ENCODE assay signal across 12 mouse cellular contexts in genomic region chr11:119197618-119198563, GRCm38 (mm10). TPM values are rescaled to one million over a fixed set of nuclear protein-coding genes. Genes with fewer than 3 reads are reported as not detected.
DNase-seq lines count a peak whose midpoint lies in the region; ATAC-seq lines count a peak whose summit lies in the region.
"Had no signal": no experiment of that assay in that cellular context is flagged by ENCODE, and none has a peak within 500 bp of the region (broad histone marks: within the 10 kb centered on the region; RNA-seq: fewer than 3 reads in every experiment).

No protein-coding gene starts in this region.

- no peak overlapping the region for H3K27ac ChIP-seq in heart, embryonic 16.5 days (ENCODE audit: low read length)
- H3K27ac ChIP-seq in heart, embryonic 12.5 days (ENCODE audit: poor library complexity, severe bottlenecking): no peak overlapping the region
- 0 out of 2 replicates have a peak overlapping the region, but pooled peaks have one; percentile 7 for H3K27ac ChIP-seq in neural tube, embryonic 11.5 days (ENCODE audit: low read depth, low read length)
- H3K27ac ChIP-seq in forebrain, embryonic 14.5 days (ENCODE audit: low read depth, low read length): peak overlapping the region; percentile 59; the same call in 1 of the 2 replicates
- peak overlapping the region; percentile 65; the same call in 1 of the 2 replicates for H3K27ac ChIP-seq in neural tube, embryonic 15.5 days (replicated peaks)
- H3K27ac ChIP-seq: embryonic facial prominence, embryonic 15.5 days had no signal

- H3K4me2 ChIP-seq in heart, embryonic 16.5 days (ENCODE audit: low read depth, low read length): no peak overlapping the region
- H3K4me2 ChIP-seq in heart, embryonic 12.5 days: no peak overlapping the region
- no peak overlapping the region for H3K4me2 ChIP-seq in neural tube, embryonic 11.5 days (ENCODE audit: low read depth)
- no peak overlapping the region for H3K4me2 ChIP-seq in forebrain, embryonic 14.5 days (ENCODE audit: low read length)
- no peak overlapping the region for H3K4me2 ChIP-seq in neural tube, embryonic 15.5 days
- H3K4me2 ChIP-seq: embryonic facial prominence, embryonic 15.5 days had no signal

- 0 out of 2 replicates have a peak, but pooled peaks cover 2% of the 10 kb centered on the region for H3K4me1 ChIP-seq in heart, embryonic 16.5 days (ENCODE audit: control insufficient read depth, insufficient read depth, low read length)
- H3K4me1 ChIP-seq in heart, embryonic 12.5 days (replicated peaks): no peaks in the 10 kb centered on the region; the same call in 1 of the 2 replicates
- no peaks in the 10 kb centered on the region for H3K4me1 ChIP-seq in neural tube, embryonic 11.5 days (ENCODE audit: control insufficient read depth, insufficient read depth, low read length)
- 0 out of 2 replicates have a peak, but pooled peaks cover 8% of the 10 kb centered on the region for H3K4me1 ChIP-seq in forebrain, embryonic 14.5 days (ENCODE audit: control insufficient read depth, insufficient read depth, low read length)
- H3K4me1 ChIP-seq in neural tube, embryonic 15.5 days: peaks cover 17% of the 10 kb centered on the region

- no peaks in the 10 kb centered on the region for H3K36me3 ChIP-seq in heart, embryonic 16.5 days (ENCODE audit: control insufficient read depth, insufficient read depth)
- peaks cover 3% of the 10 kb centered on the region; the same call in 1 of the 2 replicates for H3K36me3 ChIP-seq in heart, embryonic 12.5 days
- H3K36me3 ChIP-seq in neural tube, embryonic 11.5 days (ENCODE audit: control insufficient read depth, insufficient read depth, low read length): peaks cover 4% of the 10 kb centered on the region
- peaks cover 10% of the 10 kb centered on the region for H3K36me3 ChIP-seq in forebrain, embryonic 14.5 days (ENCODE audit: control insufficient read depth, insufficient read depth, low read length)
- H3K36me3 ChIP-seq in neural tube, embryonic 15.5 days: no peaks in the 10 kb centered on the region

- no peak overlapping the region for H3K4me3 ChIP-seq in heart, embryonic 16.5 days (ENCODE audit: low read length)
- H3K4me3 ChIP-seq in heart, embryonic 12.5 days: no peak overlapping the region
- no peak overlapping the region for H3K4me3 ChIP-seq in neural tube, embryonic 11.5 days (ENCODE audit: low read depth, low read length)
- no peak overlapping the region for H3K4me3 ChIP-seq in forebrain, embryonic 14.5 days (ENCODE audit: low read depth, low read length)
- no peak overlapping the region for H3K4me3 ChIP-seq in neural tube, embryonic 15.5 days (replicated peaks)
- H3K4me3 ChIP-seq: embryonic facial prominence, embryonic 15.5 days had no signal

- H3K9ac ChIP-seq in heart, embryonic 16.5 days (ENCODE audit: low read length): no peak overlapping the region
- no peak overlapping the region for H3K9ac ChIP-seq in heart, embryonic 12.5 days
- no peak overlapping the region for H3K9ac ChIP-seq in neural tube, embryonic 11.5 days (ENCODE audit: low read length)
- H3K9ac ChIP-seq in forebrain, embryonic 14.5 days (ENCODE audit: low read length): peak overlapping the region; percentile 37; the same call in 1 of the 2 replicates
- H3K9ac ChIP-seq in neural tube, embryonic 15.5 days (replicated peaks): no peak overlapping the region
- H3K9ac ChIP-seq: embryonic facial prominence, embryonic 15.5 days; liver, postnatal 0 days had no signal

- H3K9me3 ChIP-seq in heart, embryonic 16.5 days (replicated peaks; ENCODE audit: control insufficient read depth, low read length): no peaks in the 10 kb centered on the region
- H3K9me3 ChIP-seq in heart, embryonic 12.5 days (replicated peaks): no peaks in the 10 kb centered on the region
- H3K9me3 ChIP-seq in neural tube, embryonic 11.5 days (ENCODE audit: control insufficient read depth, low read length): no peaks in the 10 kb centered on the region
- no peaks in the 10 kb centered on the region for H3K9me3 ChIP-seq in forebrain, embryonic 14.5 days (replicated peaks; ENCODE audit: control insufficient read depth, low read length)
- H3K9me3 ChIP-seq in neural tube, embryonic 15.5 days (replicated peaks): no peaks in the 10 kb centered on the region
- H3K9me3 ChIP-seq: embryonic facial prominence, embryonic 15.5 days had no signal

- H3K27me3 ChIP-seq in heart, embryonic 16.5 days (ENCODE audit: control insufficient read depth, insufficient read depth, low read length): no peaks in the 10 kb centered on the region
- no peaks in the 10 kb centered on the region for H3K27me3 ChIP-seq in heart, embryonic 12.5 days (replicated peaks)
- H3K27me3 ChIP-seq in neural tube, embryonic 11.5 days (ENCODE audit: control insufficient read depth, insufficient read depth, low read length): no peaks in the 10 kb centered on the region
- no peaks in the 10 kb centered on the region for H3K27me3 ChIP-seq in forebrain, embryonic 14.5 days (replicated peaks; ENCODE audit: control insufficient read depth, insufficient read depth, low read length)
- no peaks in the 10 kb centered on the region for H3K27me3 ChIP-seq in neural tube, embryonic 15.5 days (replicated peaks)
- H3K27me3 ChIP-seq: embryonic facial prominence, embryonic 15.5 days had no signal

- peak; percentile 25; the same call in 1 of the 2 replicates for ATAC-seq in heart, embryonic 16.5 days (replicated peaks; ENCODE audit: extremely low read depth, insufficient read depth, low FRiP score)
- ATAC-seq in heart, embryonic 12.5 days (ENCODE audit: insufficient number of reproducible peaks, low FRiP score): no peak
- ATAC-seq in neural tube, embryonic 11.5 days (ENCODE audit: insufficient read depth, low FRiP score, low TSS enrichment): no peak
- ATAC-seq in forebrain, embryonic 14.5 days: peak; percentile 47
- ATAC-seq in neural tube, embryonic 15.5 days (ENCODE audit: low FRiP score): peak; percentile 40; the same call in 1 of the 2 replicates
- ATAC-seq in monocyte, adult 5-6 weeks (replicated peaks; ENCODE audit: insufficient number of reproducible peaks, low FRiP score, low TSS enrichment, poor library complexity, severe bottlenecking): no peak
- ATAC-seq: liver, postnatal 0 days had no signal

- 81% methylated on average over 18 of the region's 18 CpGs for WGBS in heart, embryonic 16.5 days
- 87% methylated on average over 18 of the region's 18 CpGs for WGBS in heart, embryonic 12.5 days
- 88% methylated on average over 18 of the region's 18 CpGs for WGBS in neural tube, embryonic 11.5 days
- 82% methylated on average over 18 of the region's 18 CpGs for WGBS in forebrain, embryonic 14.5 days
- WGBS in neural tube, embryonic 15.5 days: 76% methylated on average over 18 of the region's 18 CpGs

- DNase-seq in neural tube, embryonic 11.5 days (ENCODE audit: low spot score): no peak
- DNase-seq in neural tube, embryonic 10.5 days (ENCODE audit: extremely low spot score, low spot score): no peak
- DNase-seq in forebrain, embryonic 14.5 days (ENCODE audit: low spot score): peak; percentile 64
- no peak for DNase-seq in kidney, postnatal 10 days
- DNase-seq: kidney, adult 18-20 months; thymus, adult 18-20 months had no signal

RNA-seq across cellular contexts. Expression of gene Tbc1d16, which starts 30.4 kb away (rescaled TPM):
- 15.6 and 19.1 TPM in 2 replicates for polyA plus RNA-seq in heart, embryonic 16.5 days (2015; fragmentation: Nextera tagmentation; extraction: Ambion mirVana)
- polyA plus RNA-seq in heart, embryonic 12.5 days (2016; fragmentation: Nextera tagmentation; extraction: Ambion mirVana): 7.4 and 7.5 TPM in 2 replicates
- polyA plus RNA-seq in neural tube, embryonic 11.5 days (2014; fragmentation: Nextera tagmentation; extraction: Ambion mirVana): 15.2 and 16.8 TPM in 2 replicates
- 24.6 and 35.8 TPM in 2 replicates for polyA plus RNA-seq in forebrain, embryonic 14.5 days (2014; fragmentation: Nextera tagmentation; extraction: Ambion mirVana)
- polyA plus RNA-seq in neural tube, embryonic 15.5 days (2015; fragmentation: Nextera tagmentation; extraction: Ambion mirVana): 43.9 and 47.4 TPM in 2 replicates
- total RNA-seq in monocyte, adult 5-6 weeks (2017): 0.21 to 0.86 TPM (median 0.49 TPM) in 3 replicates

RNA-seq across cellular contexts. Expression of gene Ccdc40, which starts 30.5 kb away (rescaled TPM):
- polyA plus RNA-seq in heart, embryonic 16.5 days (2015; fragmentation: Nextera tagmentation; extraction: Ambion mirVana): 2.9 and 3.1 TPM in 2 replicates
- 3.1 and 3.7 TPM in 2 replicates for polyA plus RNA-seq in heart, embryonic 12.5 days (2016; fragmentation: Nextera tagmentation; extraction: Ambion mirVana)
- polyA plus RNA-seq in neural tube, embryonic 11.5 days (2014; fragmentation: Nextera tagmentation; extraction: Ambion mirVana): 14.8 and 15.3 TPM in 2 replicates
- 11.0 and 12.5 TPM in 2 replicates for polyA plus RNA-seq in forebrain, embryonic 14.5 days (2014; fragmentation: Nextera tagmentation; extraction: Ambion mirVana)
- 12.6 and 13.2 TPM in 2 replicates for polyA plus RNA-seq in neural tube, embryonic 15.5 days (2015; fragmentation: Nextera tagmentation; extraction: Ambion mirVana)
- total RNA-seq in monocyte, adult 5-6 weeks (2017): 0.96 to 2.3 TPM (median 1.8 TPM) in 3 replicates

Comparison
In these comparisons a context has a peak if more than half of its experiments do, and no peak if none do; other contexts are left out.
1. ATAC-seq: peak in heart, embryonic 16.5 days (single experiment), forebrain, embryonic 14.5 days (single experiment) and neural tube, embryonic 15.5 days (single experiment); none in heart, embryonic 12.5 days (single experiment), neural tube, embryonic 11.5 days (single experiment) and monocyte, adult 5-6 weeks (single experiment).
2. H3K27ac ChIP-seq: peak in neural tube, embryonic 11.5 days (single experiment), forebrain, embryonic 14.5 days (single experiment) and neural tube, embryonic 15.5 days (single experiment); none in heart, embryonic 16.5 days (single experiment) and heart, embryonic 12.5 days (single experiment).